Mouse (Mus musculus): ENCODE results near the gene Unc119b. TPM values are rescaled to one million over a fixed set of nuclear protein-coding genes. Genes with fewer than 3 reads are reported as not detected.
A peak's percentile ranks its signal among the peaks of the same experiment; 100 is the strongest.
"Not testable (repeated sequence)": the region's sequence is repeated elsewhere in the genome, so short reads cannot be mapped to it uniquely, and the experiment has no call there.

Unc119b gene
- total RNA-seq, 2 experiments from 2014 or later: 11.1 to 12.4 TPM

GRCm38 (mm10) chr5:115139124-115139523 lies 4.3 kb upstream of the Unc119b start:
- DNase-seq (ENCODE audit: low spot score): no peak

DNA sequence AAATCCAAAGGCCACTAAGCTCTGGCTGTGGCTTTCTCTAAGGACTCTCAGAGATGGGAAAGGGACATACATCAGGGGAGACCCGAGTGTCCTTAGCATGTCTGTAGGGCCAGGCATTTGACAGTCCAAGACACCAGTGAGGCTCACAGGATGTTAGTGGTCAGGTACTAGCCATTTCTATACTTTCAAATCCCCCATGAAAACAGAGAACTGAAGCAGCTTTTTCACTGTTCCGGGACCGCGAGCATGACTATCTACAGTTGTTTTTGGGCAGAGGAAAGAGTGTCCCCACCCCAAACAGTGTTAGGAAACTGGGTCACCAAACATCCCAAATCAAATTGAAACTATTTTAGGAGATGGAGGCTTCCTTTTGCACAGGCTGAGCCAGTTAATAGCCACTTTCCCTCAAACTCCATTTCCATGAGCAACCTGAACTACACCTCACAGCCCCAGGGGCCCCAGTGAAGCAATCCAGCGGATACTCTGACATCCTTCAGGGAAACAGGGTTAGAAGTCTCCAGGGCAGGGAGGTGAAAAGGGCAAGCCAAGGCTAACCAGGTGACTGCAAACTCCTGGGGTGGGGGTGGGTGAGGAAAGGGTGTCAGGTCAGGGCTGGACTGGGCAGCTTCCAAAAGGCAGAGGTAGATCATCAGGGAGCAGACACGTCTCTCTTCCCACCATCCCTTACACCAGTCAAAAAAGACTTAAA lies 1.3 kb downstream of the Unc119b start:
- DNase-seq (ENCODE audit: low spot score): no peak

DNA sequence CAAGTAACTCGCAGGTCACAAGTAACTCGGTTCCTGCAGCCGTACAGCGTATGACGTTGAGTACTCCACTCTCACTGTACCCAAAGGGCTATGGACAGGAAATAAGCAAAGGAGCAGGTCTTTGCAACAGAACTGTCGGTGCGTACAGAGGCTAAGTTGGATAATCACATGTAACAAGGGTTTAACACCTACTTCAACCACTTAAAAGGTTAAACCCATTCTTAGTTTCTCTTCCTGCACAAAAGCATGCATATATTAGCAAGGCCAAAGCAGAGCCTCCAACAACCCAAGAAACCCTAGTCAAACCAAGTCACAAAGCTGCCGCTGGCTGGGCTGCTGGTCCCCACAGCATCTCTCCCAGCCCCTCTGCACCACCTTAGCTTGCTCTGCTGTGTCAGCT lies 2.3 kb downstream of the Unc119b start:
- DNase-seq (ENCODE audit: low spot score): no peak

DNA sequence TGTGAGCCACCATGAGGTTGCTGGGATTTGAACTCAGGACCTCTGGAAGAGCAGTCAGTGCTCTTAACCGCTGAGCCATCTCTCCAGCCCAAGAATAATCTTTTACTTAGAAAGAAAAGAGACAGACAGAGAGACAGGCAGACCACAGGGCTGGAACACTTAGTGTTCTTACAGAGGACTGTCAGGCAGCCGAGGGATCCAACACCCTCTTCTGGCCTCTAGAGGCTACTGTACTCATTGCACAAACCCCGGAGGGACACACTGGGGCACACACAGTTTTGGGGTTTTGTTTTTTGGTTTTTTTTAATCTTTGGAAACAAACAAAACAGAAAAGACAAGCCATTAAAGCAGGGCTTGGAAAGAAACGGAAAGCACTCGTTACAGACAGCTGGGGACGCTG lies 5.4 kb downstream of the Unc119b start:
- no peak for DNase-seq (ENCODE audit: low spot score)

DNA sequence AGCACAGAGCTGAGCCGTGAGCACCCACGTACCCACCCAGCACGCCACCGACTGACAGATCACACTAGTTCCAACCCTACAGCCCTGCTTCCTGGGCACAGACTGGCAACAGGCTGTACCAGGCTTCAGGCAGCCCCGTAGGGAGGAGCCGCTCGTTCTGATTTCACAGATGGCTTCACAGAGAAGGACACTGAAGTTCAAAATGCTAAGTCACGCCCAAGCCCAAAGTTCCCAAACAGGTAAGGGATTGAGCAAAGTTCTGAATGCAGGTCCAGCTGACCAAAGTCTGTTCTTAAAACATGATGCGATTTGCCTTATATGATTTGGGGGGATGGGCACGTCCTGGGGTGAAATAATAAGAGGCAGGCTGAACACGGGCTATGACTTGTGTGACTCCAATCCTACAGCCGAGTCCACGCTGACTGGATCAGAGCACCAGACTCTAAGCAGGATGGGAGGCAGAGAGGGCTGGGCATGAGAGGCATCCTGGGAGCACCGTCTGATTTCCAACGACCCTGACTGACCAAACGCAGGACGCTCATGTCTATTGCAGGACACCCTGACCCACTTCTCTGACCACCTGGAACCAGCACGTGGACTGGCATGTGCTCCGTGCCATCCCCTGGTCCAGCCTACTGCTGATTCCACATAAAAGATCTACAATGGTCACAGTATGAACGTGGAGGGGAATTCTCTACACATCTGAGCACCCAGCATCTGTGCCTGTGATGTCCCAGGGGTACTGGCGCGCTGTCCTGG lies 7.2 kb downstream of the Unc119b start:
- no peak for DNase-seq (ENCODE audit: low spot score)

DNA sequence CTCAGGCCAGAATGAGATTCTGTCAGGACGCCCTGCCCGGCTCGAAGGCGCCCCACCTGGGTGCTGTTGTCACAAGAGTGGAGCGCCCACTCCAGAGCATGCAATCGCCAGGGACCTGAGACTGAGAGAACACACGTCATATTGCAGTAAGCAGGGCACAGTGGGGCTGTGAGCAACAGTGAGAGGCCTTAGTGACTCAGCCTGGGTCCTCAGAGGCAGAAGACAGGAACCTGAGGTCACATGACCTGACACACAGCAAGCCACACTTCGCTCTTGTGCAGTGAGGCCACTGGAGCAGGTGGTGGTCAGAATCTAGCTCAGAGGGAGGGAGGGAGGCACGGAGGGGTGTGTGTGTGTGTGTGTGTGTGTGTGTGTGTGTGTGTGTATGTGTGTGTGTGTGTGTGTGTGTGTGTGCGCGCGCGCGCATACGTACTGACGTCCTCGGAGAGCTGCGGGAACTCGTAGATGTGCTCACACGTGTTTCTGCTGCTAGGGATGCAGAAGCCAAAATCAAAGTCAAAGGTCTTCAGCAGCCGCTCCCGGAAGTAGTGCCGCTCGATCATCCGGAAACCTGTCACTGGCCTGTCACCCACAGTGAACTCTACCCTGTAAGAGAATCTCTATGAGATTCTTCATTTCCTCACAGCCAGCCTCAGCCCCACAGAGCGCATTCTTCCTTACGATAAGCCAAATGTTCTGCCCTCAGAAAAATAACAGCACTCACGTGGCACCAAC lies 8.0 kb downstream of the Unc119b start:
- no peak for DNase-seq (ENCODE audit: low spot score)

DNA sequence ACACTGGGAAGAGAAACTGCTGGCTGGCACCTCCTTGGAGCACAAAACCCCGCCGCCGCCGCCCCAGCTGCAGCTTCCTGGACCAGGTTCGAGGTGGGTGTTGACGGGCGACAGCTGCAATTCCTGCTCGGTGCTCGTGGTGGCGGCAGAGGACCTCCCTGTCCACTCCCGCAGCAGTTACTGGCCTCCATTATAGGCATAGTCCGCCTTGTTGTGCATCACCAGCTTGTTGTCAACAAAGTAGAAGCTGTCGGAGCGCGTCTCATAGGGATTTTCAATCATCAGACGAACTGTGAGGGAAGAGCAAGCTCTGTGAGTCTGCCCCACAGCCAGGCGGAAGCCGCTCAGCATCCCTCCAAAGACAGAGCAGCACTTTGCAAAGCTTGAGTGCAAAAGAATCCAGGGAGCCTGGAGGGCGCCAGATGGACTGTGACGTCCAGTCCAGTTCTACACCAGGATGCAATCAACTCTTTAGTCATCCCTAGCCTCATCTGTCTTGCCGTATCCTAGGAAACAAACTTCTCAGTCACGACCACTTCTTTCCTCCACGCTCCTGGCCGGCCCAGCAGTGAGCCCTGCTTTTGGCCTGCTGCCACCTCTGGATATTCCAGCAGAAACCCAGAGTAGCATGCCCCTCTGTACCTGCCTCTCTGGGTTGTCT lies 9.4 kb downstream of the Unc119b start:
- peak; percentile 86 for DNase-seq (ENCODE audit: low spot score)

DNA sequence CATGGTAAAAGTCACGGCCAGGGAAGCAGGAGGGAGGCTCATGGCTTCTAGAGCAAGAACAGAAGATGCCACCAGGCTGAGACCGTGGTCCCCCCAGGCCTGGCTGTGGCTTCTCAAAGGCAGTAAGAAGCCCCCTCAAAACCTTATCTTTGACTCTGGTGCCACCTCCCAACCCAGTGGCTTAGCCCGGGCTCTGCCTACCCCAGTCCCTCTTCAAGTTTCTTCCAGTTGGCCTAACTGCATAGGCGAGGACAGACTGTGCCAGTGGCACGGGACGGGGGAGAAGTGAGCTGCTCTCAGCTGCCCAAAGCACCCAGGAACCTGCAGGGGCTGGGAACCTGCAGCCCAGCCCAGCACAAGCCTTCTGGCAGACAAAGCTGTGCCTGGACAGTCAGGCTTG lies 10.1 kb downstream of the Unc119b start:
- DNase-seq (ENCODE audit: low spot score): no peak

DNA sequence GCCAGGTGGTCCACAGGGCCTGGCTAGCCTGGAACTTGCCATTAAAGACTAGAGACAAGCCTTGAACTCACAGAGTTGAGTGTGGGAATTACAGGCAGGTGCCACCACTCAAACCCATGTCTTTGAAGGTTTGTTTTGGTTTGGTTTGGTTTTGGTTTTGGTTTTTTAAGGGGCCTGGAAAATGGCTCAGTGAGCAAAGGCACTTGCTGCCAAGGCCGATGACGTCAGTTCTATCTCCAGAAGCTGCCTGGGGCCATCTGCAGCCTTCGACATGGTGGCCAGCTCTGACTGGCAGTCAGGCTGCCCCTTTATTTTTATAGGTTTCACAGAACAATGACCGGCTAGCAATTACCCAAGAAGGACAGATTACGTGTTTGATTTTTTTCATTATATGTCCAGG lies 13.8 kb downstream of the Unc119b start:
- DNase-seq (ENCODE audit: low spot score): no peak

GRCm38 (mm10) chr5:115118961-115119570 lies 15.7 kb downstream of the Unc119b start, which contains the start of gene Acads:
Acads (minus strand) TSS chr5:115119346.
- DNase-seq (ENCODE audit: low spot score): peak; percentile 82

DNA sequence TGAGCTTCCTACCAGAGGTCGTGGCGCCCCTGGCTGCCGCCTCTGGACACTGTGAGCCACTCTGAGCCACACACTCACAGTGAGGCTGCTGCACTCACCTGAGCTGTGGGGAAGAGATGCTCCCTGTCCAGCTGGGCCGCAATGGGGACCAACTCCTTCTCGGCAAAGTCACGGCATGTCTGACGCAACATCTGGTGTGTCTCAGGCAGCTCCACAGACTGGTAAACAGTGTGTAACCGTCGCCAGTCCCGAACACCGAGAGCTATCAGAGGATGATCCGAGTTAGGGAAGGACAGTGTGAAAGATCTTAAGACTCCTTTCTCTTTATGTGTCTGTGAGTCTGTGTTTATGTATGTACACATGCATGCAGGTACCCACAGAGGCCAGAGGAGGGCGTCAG lies 17.3 kb downstream of the Unc119b start:
- no peak for DNase-seq (ENCODE audit: low spot score)

- no peak for DNase-seq (ENCODE audit: low spot score)
Measured at GRCm38 (mm10) chr5:115116426-115116825, 18.3 kb downstream of the Unc119b start.

- DNase-seq (ENCODE audit: low spot score): no peak
Measured at GRCm38 (mm10) chr5:115114501-115114900, 20.3 kb downstream of the Unc119b start.

- DNase-seq (ENCODE audit: low spot score): no peak
Measured at GRCm38 (mm10) chr5:115113244-115113643, 21.5 kb downstream of the Unc119b start.

- no peak for DNase-seq (ENCODE audit: low spot score)
Measured at GRCm38 (mm10) chr5:115111156-115111555, 23.6 kb downstream of the Unc119b start.

GRCm38 (mm10) chr5:115103253-115103652 lies 31.5 kb downstream of the Unc119b start:
- DNase-seq (ENCODE audit: low spot score): not testable (repeated sequence)

GRCm38 (mm10) chr5:115102231-115102630 lies 32.5 kb downstream of the Unc119b start:
- no peak for DNase-seq (ENCODE audit: low spot score)

- DNase-seq (ENCODE audit: low spot score): no peak
Measured at GRCm38 (mm10) chr5:115100473-115100872, 34.3 kb downstream of the Unc119b start.

- DNase-seq (ENCODE audit: low spot score): no peak
Measured at GRCm38 (mm10) chr5:115099991-115100390, 34.8 kb downstream of the Unc119b start.

DNA sequence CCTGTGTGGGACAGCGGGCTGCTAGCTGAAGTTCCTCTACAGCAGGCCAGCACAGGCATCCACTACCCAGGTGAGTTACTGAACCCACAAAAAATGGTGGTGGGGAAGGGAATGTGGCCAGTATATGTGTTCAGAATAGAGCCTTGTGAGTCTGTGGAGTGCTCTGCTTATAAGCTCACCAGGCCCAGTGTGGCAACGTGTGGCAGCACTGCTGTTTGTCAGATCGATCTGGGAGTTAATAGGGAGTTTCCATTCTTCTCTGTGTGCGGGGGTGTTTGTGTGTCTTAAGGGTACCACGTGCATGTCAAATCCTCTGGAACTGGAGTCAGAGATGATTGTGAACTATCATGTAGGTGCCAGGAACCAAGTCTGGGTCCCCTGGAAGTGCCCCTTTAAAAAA lies 35.2 kb downstream of the Unc119b start:
- no peak for DNase-seq (ENCODE audit: low spot score)

GRCm38 (mm10) chr5:115098195-115098594 lies 36.6 kb downstream of the Unc119b start, which contains the start of gene Gm10401:
Gm10401 (minus strand) TSS chr5:115098295.
- DNase-seq (ENCODE audit: low spot score): no peak

All from gastrocnemius, adult 18-20 months (tissue).